Mouse (Mus musculus): ENCODE data around the gene Il13. TPM values are rescaled to one million over a fixed set of nuclear protein-coding genes. Genes with fewer than 3 reads are reported as not detected.

Gene Il13
- total and polyA plus RNA-seq, 3 experiments, result not detected

- Histone ChIP-seq H3K79me2 (replicated peaks; ENCODE audit: control insufficient read depth, insufficient read depth, low read length) (no peaks in the 10 kb centered on the region), H3K27ac (no peak overlapping the region), H3K27me3 (ENCODE audit: control insufficient read depth, insufficient read depth, low read length) (no peaks in the 10 kb centered on the region), H3K4me3 (no peak overlapping the region), H3K4me1 (ENCODE audit: control insufficient read depth, insufficient read depth, low read length) (no peaks in the 10 kb centered on the region; the same call in 1 of the 2 replicates), H3K36me3 (ENCODE audit: control insufficient read depth, insufficient read depth, low read length) (no peaks in the 10 kb centered on the region), H3K9ac (ENCODE audit: low read depth, low read length) (no peak overlapping the region)
- 70% methylated on average over 6 of the region's 6 CpGs for WGBS
- intact Hi-C loops (cut with DNase I), result no loop called here
- TF ChIP-seq POLR2A (IDR thresholded peaks at IDR 0.05; ENCODE audit: insufficient read depth, low read depth, low read length), result no peak
- no peak for TF ChIP-seq CTCF (IDR thresholded peaks at IDR 0.05)
- TF ChIP-seq EP300 (IDR thresholded peaks at IDR 0.05; ENCODE audit: insufficient read depth, low read depth, low read length), result no peak
- no peak for DNase-seq
Measured at GRCm38 (mm10) chr11:53585510-53585909, 49.0 kb downstream of the Il13 start.

DNA sequence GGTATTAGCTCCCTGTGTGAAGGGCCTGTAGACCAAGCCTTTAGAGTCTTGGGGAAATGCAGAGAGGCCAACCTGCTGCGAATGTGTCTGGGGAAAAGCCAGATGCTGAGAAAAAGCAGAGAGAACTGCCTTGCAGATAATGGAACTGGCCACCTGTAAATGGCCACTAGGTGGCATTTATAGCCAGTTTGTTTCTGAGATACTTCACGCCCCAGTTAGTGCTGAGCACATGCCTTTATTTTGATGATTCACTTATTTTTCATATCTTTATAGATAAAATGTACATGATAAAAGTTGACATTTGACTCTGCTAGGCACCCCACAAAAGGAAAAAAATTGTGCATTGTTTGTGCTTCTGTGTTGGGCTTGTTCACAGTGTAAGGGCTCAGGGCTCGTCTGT, 49.7 kb downstream of the Il13 start:
- intact Hi-C loops (cut with DNase I), result no loop called here
- Histone ChIP-seq H3K4me3 (no peak overlapping the region), H3K79me2 (replicated peaks; ENCODE audit: control insufficient read depth, insufficient read depth, low read length) (no peaks in the 10 kb centered on the region), H3K4me1 (ENCODE audit: control insufficient read depth, insufficient read depth, low read length) (no peaks in the 10 kb centered on the region; the same call in 1 of the 2 replicates), H3K36me3 (ENCODE audit: control insufficient read depth, insufficient read depth, low read length) (no peaks in the 10 kb centered on the region), H3K9ac (ENCODE audit: low read depth, low read length) (no peak overlapping the region), H3K27ac (no peak overlapping the region), H3K27me3 (ENCODE audit: control insufficient read depth, insufficient read depth, low read length) (no peaks in the 10 kb centered on the region)
- DNase-seq, result no peak
- TF ChIP-seq CTCF (IDR thresholded peaks at IDR 0.05), result peak; percentile 75
- TF ChIP-seq POLR2A (IDR thresholded peaks at IDR 0.05; ENCODE audit: insufficient read depth, low read depth, low read length), result no peak
- no peak for TF ChIP-seq EP300 (IDR thresholded peaks at IDR 0.05; ENCODE audit: insufficient read depth, low read depth, low read length)
- WGBS, result 62% methylated on average over 3 of the region's 3 CpGs

GRCm38 (mm10) chr11:53583151-53583550, 51.4 kb downstream of the Il13 start:
- Histone ChIP-seq H3K27me3 (ENCODE audit: control insufficient read depth, insufficient read depth, low read length) (no peaks in the 10 kb centered on the region), H3K36me3 (ENCODE audit: control insufficient read depth, insufficient read depth, low read length) (no peaks in the 10 kb centered on the region), H3K27ac (no peak overlapping the region), H3K4me3 (no peak overlapping the region), H3K9ac (ENCODE audit: low read depth, low read length) (no peak overlapping the region), H3K79me2 (replicated peaks; ENCODE audit: control insufficient read depth, insufficient read depth, low read length) (no peaks in the 10 kb centered on the region), H3K4me1 (ENCODE audit: control insufficient read depth, insufficient read depth, low read length) (no peaks in the 10 kb centered on the region; the same call in 1 of the 2 replicates)
- intact Hi-C loops (cut with DNase I), result loop anchor here (2.0 kb wide), 1 partner anchor 112 kb away; the partner anchor contains the start of gene Gm9837
- WGBS, result 77% methylated on average over 10 of the region's 10 CpGs
- TF ChIP-seq POLR2A (IDR thresholded peaks at IDR 0.05; ENCODE audit: insufficient read depth, low read depth, low read length) (no peak), EP300 (IDR thresholded peaks at IDR 0.05; ENCODE audit: insufficient read depth, low read depth, low read length) (no peak), CTCF (IDR thresholded peaks at IDR 0.05) (peak; percentile 29)
- no peak for DNase-seq

Other genes with a start within 250 kb of the Il13 start
- not detected for gene Leap2, start 211.5 kb downstream of the Il13 start, total RNA-seq (2021)
- gene Leap2, start 211.5 kb downstream of the Il13 start, polyA plus RNA-seq (2012; rRNA removed), result not detected in 2 replicates
- gene Uqcrq, start 203.9 kb downstream of the Il13 start, total RNA-seq (2021), result 1,000 to 10,000 TPM; 2,451 to 2,926 TPM
- 1,535 and 1,905 TPM in 2 replicates for gene Uqcrq, start 203.9 kb downstream of the Il13 start, polyA plus RNA-seq (2012; rRNA removed)
- gene Gdf9, start 203.7 kb downstream of the Il13 start, total RNA-seq (2021), result under 1 TPM; 0.37 to 0.43 TPM
- 0.39 and 1.5 TPM in 2 replicates for gene Gdf9, start 203.7 kb downstream of the Il13 start, polyA plus RNA-seq (2012; rRNA removed)
- gene Gm10447, start 177.6 kb downstream of the Il13 start, total RNA-seq (2021), result not detected
- not detected in 2 replicates for gene Gm10447, start 177.6 kb downstream of the Il13 start, polyA plus RNA-seq (2012; rRNA removed)
- under 1 TPM; 0.34 to 0.91 TPM for gene Shroom1, start 177.5 kb downstream of the Il13 start, total RNA-seq (2021)
- 0.53 and 0.80 TPM in 2 replicates for gene Shroom1, start 177.5 kb downstream of the Il13 start, polyA plus RNA-seq (2012; rRNA removed)
- not detected for gene Gm9837, start 164.2 kb downstream of the Il13 start, total RNA-seq (2021)
- gene Gm9837, start 164.2 kb downstream of the Il13 start, polyA plus RNA-seq (2012; rRNA removed), result not detected in 2 replicates
- gene Gm9945, start 154.5 kb downstream of the Il13 start, total RNA-seq (2021), result not detected
- not detected in 2 replicates for gene Gm9945, start 154.5 kb downstream of the Il13 start, polyA plus RNA-seq (2012; rRNA removed)
- gene Sowaha, start 154.4 kb downstream of the Il13 start, total RNA-seq (2021), result under 1 TPM; 0.05 to 0.34 TPM
- 0.03 and 0.10 TPM in 2 replicates for gene Sowaha, start 154.4 kb downstream of the Il13 start, polyA plus RNA-seq (2012; rRNA removed)
- gene Sept8, start 115.4 kb downstream of the Il13 start, total RNA-seq (2021), result 10 to 100 TPM; 25.7 to 28.2 TPM
- 24.8 and 39.2 TPM in 2 replicates for gene Sept8, start 115.4 kb downstream of the Il13 start, polyA plus RNA-seq (2012; rRNA removed)
- 1 to 10 TPM; 7.9 to 8.2 TPM for gene Kif3a, start 67.3 kb downstream of the Il13 start, total RNA-seq (2021)
- gene Kif3a, start 67.3 kb downstream of the Il13 start, polyA plus RNA-seq (2012; rRNA removed), result 4.9 and 9.0 TPM in 2 replicates
- gene Il4, start 16.0 kb downstream of the Il13 start, total RNA-seq (2021), result not detected
- gene Il4, start 16.0 kb downstream of the Il13 start, polyA plus RNA-seq (2012; rRNA removed), result 0.27 TPM in 1 of 2 replicates, not detected in the other
- 1 to 10 TPM; 6.8 TPM for gene Rad50, start 72.6 kb upstream of the Il13 start, total RNA-seq (2021)
- 1.9 and 3.0 TPM in 2 replicates for gene Rad50, start 72.6 kb upstream of the Il13 start, polyA plus RNA-seq (2012; rRNA removed)
- not detected for gene Il5, start 86.1 kb upstream of the Il13 start, total RNA-seq (2021)
- 0.12 and 0.21 TPM in 2 replicates for gene Il5, start 86.1 kb upstream of the Il13 start, polyA plus RNA-seq (2012; rRNA removed)
- 10 to 100 TPM; 15.2 to 19.7 TPM for gene Irf1, start 135.3 kb upstream of the Il13 start, total RNA-seq (2021)
- gene Irf1, start 135.3 kb upstream of the Il13 start, polyA plus RNA-seq (2012; rRNA removed), result 20.5 and 28.6 TPM in 2 replicates
- gene Gm17334, start 138.5 kb upstream of the Il13 start, total RNA-seq (2021), result under 1 TPM in 1 of 2 experiments, not detected in 1; 0.47 TPM
- gene Gm17334, start 138.5 kb upstream of the Il13 start, polyA plus RNA-seq (2012; rRNA removed), result 1.4 and 1.8 TPM in 2 replicates
- 1 to 10 TPM; 2.6 TPM for gene Gm12216, start 224.6 kb upstream of the Il13 start, total RNA-seq (2021)
- 4.4 and 5.5 TPM in 2 replicates for gene Gm12216, start 224.6 kb upstream of the Il13 start, polyA plus RNA-seq (2012; rRNA removed)